Mouse (Mus musculus) frontal cortex, postnatal 36 days (tissue): ENCODE data around the gene BC049352.

ENCODE experiments used
- DNase-seq, 2 experiments: peaks; one replicate each; pipeline ENCODE4 v3.0.0; 2022; ENCODE audit warnings: low spot score in 2 of 2

BC049352 gene

DNA sequence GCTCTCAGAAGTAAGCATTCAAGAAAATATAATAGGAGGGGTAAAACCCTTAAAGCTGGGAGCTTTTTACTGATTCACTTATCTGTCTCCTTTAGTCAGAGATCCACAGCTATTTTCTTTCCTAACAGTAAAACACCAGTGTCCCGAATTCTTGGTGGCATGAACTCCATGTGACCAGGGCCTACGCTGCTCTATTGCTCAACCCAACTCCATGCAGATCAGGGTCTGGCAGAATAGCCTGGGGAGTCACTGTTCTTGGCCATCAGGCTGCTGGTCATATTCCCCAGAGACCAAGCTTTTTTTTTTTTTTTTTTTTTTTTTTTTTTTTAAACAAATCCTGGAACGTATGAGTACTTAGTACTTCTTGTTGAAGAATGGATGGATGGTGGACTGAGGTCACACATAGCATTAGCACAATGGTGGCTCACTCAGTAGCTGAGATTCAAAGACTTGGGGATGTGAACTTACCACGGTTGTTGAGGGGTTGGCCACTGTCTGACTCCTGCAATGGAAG lies 7.9 kb downstream of the BC049352 start:
- no peak for DNase-seq

DNA sequence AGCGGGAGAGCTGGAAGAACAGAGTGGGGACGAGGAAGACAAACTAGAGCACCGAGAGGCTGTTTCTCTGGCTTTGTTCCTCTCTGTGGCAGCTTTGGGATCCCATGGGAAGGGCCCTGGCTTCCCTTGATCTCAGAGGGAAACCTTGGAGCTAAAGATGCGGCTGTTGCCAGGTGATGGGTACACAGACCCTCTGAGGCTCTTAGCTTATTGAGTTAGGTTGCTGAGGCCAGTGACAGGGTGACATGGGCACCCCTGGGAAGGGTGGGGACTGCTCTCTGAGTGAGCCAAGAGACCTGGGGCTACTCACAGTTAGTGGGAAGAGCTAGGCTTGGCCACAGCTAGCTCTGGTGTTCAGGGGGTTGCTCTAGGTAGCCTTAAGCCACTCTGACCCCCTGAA lies 13.7 kb downstream of the BC049352 start:
- DNase-seq, result no peak

DNA sequence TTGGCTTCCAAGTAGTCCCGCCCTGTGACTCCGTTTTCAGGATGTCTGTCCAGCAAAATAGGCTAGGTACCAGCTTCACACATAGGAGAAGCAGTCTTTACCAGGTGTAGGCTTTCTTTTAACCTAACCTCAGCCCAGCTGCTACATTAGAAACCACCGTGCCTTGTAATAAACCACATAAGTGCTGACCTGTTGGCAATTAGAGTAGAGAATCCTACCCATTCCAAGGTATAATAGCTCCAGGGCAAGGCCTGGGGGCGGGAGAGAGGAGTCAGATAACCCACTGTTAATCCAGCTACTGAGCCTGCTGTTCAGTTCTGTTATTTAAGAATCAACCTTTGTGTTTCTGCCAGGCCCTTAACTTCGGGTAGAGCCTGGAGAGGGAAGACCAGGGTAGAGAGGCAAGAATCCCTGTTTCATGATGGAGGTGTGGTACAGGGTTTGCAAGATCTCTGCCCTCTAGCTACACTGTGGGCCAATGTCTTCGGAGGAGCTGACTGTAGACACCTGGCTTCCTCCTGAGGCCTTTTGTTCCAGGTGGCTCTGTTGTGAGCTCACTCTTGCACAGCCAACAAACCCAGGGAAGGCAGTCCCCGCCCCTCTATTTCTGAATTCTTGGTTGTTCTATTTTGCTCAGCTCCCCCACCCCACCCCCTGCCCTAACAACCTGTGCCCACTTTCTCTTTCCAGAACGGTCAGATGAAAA lies 14.5 kb downstream of the BC049352 start:
- no peak for DNase-seq

DNA sequence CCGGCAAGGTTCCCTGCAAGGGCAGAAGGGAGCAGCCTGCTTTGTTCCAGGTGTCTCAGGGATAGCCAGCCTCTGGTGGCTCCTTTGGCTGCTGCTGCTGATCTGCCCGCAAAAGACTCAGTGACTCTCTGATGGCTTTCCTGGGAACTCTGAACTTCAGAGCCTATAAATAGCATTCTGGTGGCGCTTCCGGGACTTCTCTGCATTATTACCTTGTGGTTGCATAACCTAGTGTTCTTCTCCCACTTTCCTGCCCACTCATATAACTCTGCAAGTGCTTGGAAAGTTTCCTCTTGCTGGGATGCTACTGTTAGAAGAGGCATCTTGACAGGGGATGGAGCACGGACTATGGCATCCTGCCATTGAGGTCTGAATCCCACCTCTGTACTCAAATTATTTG lies 15.7 kb downstream of the BC049352 start:
- DNase-seq, result no peak

DNA sequence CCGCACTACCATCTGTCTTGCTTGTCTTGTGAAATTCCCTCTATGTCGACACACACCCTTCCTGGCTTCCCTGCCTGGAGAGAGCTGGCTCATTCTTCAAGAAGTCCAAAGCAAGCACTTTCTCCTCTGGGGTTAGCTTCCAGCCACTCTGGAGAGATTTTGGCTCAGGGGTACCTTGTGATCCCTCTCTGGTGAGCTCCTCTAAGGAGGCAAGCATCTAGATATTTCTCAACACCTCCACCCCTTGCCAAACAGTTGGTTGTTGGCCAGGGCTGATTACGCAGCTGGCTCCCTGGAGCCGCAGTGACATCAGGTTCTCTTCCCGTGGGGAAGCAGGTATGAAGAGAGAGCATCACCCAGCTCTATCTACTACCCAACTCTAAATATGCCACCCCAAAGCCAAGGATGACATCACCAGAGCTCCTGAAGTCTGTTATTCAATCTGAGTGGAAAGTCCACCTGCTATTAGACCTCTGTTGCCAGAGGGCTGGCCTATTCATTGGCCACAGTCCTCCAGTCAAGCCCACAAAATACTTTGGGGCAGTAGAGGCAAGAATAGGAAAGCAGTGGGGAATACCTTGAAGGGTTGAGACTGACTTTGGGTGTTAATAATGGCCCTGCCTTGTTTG lies 19.6 kb downstream of the BC049352 start:
- no peak for DNase-seq

DNA sequence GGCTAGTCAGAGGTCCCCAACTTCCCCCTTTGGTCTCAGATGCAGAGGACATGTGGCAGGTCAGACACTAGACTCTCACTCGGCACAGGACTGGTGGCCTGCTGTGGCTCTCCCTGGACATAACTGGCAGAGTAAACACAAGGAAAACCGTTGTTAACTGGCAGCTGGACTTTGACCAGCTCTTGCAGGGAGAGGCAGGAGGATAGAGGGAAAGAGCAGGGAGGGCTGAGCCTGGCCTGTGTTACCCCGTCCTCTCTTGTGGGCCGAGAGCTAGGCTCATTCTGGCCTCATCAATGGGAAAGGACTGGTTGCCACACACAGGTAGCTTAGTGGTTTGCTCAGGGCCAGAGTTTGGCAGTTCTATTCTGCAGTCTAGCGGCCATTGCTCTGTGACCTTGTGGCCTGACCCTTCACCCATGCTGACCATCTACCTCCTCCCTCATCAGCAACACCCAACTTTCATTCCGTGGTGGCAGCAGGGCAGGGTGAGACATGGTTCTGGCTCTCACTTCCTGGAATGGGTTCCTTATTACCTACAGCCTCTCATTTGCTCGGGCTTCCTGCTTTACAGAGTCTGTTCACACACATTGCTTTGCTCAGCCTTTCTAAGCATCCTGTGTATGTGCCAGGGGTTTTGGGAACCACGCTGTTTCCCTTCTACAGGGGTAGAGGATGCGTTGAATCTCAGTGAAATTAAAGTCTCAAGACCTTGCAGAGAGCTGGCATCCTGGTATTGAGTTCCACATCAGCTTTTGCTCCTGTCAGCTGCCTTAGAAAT lies 20.4 kb downstream of the BC049352 start:
- DNase-seq, result no peak

DNA sequence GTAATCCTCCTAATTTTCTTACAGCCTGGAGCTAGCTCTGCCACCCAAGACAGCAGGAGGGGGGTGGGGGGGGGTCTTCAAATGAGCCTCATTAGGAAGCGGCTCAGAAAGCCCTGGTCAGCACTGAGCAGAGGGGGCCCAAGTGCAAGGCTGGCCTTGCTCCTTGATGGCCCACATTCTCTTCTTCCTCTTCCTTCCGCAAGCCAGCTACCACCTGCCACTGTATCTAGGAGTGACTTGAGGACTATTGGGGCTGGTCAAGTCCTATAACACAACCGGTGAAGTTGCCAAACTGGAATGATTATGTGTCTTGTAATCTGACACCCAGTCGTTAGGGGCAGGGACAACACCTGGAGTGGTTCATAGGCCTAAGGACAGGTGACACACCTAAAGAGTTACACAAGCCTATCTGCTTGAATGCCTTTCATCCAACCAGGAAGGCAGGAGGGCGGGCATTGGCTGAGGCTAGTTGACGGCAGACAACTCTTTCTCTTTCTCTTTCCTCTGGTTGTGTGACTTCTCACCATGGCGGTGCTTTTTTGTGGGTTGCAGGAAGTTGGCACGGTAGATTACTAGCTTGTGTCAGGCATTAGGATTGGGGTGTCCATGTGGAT lies 22.1 kb downstream of the BC049352 start, which contains the start of gene Tmprss4:
Gene Tmprss4, minus strand, starts transcription at position 296 of the 614 bp plus-strand sequence.
- no peak for DNase-seq

DNA sequence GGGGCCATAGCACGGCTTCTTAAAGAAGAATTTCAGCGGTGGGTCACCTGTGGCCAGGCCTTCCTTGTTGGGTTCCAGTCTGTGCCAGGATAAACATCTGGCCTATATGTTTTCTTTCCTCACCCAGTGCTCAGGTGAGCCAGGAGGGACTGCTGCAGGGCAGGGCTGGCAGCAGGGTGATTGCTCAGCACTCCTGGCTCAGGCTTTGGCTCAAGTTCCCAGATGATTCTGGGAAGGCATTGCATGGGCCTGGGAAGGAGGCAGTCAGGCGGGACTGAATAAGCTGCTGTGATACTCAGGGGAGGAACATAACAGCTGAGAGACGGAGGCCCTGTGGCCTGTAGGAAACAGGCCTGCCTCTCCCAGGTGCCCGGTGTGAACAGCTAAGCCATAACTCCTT lies 23.3 kb downstream of the BC049352 start:
- DNase-seq, result no peak

DNA sequence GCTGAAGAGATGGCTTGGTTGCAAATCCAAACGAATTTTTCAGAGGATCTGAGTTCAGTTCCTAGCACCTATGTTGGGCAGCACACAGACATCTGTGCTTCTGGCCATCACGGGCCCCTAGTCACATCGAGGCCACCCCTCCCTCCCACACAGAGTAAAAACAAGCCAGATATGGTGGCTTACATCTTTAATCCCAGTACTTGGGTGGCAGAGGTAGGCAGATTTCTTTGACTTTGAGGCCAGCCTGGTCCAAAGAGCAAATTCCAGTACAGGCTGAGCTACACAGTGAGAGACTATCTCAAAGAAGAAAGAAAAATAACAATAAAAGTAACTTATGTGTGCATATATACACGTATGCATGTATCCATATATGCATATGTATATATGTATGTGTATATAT lies 24.3 kb downstream of the BC049352 start:
- DNase-seq, result no peak

DNA sequence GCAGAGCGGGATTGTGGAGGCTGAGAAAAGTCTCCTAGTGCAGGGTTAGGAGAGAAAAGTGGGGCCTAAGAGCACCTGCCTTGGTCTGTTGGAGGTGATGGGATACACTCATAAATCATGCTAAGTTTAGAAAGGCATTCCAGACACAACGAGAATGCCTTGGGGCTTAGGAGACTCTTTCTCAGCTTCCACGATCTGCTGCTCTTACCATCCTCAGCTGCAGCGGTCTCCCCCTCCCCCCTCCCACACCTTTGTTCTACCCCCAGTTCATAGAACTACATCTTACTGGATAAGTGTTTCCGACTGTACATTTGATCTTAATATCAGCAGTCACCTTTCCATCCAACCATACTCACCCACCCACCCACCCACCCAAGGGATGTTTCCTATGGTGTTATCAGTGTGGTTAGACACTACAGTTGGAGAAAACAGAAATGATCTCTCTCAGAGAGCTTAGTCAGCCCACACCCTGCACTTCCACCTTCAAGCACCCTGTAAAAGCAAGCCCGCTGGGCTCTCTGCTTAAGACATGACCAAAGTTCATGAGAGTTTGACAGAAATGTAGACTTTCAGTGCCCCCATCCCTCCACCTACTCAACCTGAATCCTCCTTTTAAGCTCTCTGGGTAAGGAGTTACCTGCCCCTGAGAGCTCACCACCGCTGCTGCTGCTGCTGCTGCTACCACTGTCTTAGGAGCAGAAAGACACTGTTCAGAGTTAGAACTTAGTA lies 25.4 kb downstream of the BC049352 start:
- no peak for DNase-seq

DNA sequence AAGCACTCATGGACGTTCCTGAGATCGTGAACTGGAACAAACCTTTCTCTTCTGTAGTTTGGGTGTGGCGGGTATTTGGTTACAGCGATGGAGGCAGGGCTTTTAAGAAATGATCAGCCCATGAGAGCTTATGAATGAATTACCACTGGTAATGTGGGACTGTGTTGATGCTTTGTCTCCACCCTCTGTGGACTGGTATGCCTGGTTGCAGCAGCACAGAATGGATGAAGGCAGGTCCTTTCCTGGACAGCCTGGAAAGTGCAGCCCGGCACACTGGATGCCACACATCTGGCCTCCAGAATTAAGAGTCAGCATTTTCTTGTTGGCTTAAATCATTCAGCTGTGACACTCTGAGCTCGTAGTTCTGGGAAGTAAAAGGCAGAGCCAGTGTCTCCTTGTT lies 30.2 kb downstream of the BC049352 start:
- DNase-seq, result no peak

DNA sequence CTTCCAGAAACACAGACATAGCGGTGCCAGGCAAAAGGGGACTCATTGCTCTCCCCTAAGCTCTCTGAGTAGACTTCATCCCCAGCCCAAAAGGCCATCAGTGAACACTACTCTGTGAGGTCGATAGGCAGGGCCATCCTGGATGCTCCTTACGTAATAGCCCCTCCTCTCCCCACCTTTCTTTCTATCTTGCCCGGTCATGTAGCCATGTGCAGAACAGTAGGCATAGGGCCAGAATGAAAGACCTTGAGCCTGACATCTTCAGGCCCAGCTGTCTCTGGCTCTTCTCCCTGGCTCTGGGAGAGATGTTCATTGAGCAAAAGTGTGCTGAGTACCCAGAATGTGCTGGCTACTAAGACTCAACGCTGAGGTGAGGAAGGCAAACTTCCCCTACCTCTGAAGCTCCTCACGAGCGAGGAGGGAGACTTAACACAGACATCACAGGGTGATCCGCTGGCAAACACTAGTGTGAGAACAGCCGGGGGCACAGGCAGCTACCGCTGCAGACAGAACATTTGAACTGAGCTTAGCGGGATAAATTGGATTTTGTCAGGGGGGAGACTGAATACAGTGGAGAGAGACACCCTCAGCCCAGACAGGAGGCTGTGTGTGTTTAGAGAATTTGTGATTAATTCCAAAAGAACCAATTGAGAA lies 33.8 kb downstream of the BC049352 start:
- DNase-seq, result no peak

DNA sequence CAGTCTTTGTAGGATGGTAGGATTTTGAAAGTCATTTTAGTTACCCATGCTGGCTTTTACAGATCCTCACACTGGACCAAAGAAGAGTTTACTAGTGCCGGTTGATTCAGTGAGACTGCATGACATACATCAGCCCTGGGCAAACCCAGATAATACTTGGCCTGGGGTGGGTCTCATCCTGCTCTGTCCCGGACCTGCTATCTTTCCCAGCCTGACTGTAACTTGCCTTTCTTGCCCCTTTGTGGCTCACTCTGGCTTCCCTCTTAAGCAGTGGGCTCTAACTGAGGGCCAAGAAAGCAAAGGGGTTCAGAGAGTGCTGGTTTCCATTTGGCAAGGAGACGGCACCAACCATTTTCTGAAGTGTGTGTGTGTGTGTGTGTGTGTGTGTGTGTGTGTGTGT lies 37.8 kb downstream of the BC049352 start:
- DNase-seq, result no peak

DNA sequence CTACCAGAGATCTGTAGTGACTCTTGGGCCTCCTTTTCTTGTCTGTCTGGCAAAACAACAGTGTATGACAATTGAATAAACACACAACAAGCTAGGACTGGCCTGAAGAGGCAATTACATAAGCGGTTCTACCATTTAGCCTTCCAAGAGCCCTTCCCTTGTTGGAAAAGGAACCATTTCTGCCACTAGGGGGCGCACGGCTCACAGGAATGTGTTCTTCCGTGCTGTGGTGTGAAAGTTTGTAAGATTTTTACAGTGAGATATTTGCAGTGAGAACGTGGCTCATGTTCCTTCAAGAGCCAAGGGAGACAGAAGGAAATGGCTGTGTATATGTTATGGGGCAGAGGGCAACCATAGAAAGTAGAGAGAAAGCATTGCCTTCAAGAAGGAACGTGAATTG lies 39.8 kb downstream of the BC049352 start:
- peak; percentile 93 to 96 for DNase-seq

DNA sequence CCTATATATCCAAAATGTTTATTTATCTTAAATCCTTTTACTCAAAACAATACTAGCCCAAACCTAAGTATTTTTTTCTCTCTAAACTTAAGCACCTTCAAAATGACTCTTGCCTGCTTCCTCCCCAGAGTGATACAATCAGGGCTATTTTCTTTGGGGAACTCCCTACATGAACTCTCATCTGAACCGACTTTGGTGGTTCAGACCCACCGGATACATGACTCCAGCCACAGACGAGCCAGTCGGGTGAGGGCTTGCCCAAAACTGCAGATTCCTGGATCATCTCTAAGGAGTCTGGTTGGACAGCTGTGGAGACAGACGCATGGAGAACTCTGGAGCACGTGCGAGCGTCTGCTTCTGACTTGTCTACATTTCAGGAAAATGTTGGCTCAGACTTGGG lies 47.6 kb downstream of the BC049352 start:
- no peak for DNase-seq

DNA sequence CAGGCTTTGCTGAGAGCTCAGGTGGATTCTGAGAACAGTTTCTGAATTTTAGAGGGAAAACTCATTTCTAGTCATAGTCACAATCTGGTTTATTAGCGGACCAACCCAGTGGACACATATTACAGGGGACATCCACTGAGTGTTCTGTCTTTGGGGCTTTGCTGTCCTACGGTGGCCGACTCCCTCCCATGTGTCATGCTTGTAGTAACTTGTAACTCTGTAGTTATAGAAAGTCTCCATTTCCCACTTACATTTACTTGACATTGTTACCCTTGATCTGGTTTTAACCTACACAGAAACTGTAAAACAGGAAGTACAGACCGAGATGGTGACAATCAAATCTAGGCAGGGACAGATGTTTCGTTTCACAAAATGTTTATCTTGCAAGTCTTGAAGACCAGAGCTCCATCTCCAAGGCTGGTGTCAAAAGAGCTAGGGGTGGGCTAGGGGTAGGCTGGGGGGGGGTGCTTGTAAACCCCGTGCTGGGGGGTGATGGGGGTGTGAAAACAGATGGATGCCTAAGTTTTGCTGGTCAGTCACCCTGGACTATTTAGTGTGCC lies 53.9 kb downstream of the BC049352 start:
- no peak for DNase-seq

DNA sequence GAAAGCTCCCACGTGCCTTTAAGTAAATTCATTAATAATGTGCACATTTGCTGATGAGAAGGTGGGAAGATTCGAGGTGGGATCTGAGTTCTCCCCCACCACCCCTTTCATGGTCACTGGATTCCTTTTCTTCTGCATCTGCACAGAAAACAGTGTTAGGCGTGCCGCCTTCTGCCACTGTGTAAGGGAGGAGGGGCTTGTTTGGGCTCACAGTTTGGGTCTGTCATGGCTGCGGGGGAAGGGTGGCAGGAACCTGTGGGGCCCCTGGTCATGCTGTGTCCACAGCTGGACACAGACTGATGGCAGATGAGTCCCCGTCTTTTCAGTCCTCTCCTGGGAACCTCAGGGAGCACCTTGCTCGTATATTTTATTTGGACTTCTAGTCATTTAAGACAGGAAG lies 54.9 kb downstream of the BC049352 start:
- DNase-seq, result no peak

DNA sequence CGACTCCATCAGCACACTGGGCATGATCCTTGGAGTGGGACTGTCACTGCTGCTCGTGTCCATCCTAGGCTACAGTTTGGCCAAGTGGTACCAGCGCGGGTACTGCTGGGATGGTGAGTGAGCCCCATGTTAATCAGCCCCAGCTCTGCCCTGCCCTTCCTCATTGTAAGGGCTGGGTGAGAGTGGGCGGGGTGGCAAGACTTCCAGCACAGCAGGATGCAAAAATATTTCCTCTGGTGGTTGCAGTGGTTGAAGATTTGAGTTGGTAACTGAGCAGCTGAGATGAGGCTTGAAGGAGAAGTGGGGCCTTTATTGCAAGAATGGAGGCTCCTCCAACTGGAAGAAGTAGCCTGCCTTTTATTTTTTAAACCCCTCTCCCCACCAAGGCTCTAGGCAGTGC lies 59.6 kb downstream of the BC049352 start:
- DNase-seq, result no peak

DNA sequence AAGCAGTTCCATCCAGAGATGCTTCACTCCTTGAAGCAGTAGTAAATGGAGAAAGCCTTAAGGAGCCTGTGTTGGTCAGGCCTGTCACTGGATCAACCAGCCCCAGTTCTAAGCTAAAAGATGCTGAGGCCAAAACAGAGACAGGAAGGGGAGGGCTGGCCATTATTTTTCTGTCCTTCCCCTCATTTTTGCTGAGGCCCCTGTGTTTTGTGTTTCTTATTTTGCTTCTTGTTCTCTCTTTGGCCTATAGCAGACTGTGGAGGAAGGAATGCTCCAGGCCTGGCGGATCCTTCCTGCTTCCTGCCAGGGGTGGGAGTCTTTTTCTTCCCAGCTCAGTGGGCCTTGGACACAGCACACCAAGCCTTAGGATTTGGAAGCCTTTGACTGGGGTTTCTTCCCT lies 63.6 kb downstream of the BC049352 start:
- no peak for DNase-seq

DNA sequence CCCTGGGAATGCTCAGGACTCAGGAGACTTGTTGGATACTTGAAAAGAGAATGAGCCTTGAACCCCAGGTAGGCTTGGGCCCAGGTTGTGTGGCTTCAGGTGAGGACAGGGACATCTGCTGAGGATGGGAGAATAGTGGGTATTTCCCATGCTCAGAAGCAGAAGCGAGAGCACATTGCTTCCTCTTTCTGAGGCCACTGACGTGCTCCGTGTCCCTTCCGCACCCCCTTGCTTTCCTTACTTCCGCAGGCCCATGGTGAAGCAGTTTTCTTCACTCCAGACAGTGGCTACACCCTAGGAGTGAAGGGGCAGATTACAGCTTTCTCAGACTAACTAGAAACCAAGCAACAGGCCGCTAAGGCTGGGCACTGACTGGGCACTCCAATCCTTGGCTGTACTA lies 64.3 kb downstream of the BC049352 start:
- DNase-seq, result no peak

DNA sequence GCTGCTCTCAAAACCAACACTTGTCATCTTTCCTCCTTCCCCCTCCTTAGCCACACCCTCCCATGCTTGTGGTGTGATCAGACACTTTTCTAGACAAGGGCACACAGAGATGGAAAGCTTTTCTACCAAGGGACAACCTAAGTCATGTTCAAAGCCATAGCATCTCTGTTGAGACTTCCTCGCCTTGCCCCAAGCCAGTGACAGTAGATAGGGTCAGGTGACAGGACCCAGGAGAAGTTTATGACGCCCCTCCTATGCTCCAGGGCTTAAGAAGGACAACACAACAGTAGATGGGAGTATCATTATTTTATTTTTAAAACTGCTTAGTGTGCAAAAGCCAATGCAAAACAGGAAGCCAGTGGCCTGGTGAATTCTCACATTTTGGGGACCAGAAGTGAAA lies 65.7 kb downstream of the BC049352 start:
- no peak for DNase-seq
